Mouse (Mus musculus): ENCODE data around the gene Actl7b. TPM values are rescaled to one million over a fixed set of nuclear protein-coding genes. Genes with fewer than 3 reads are reported as not detected.

Actl7b gene
- polyA plus RNA-seq, 1 experiment from 2014 or later: not detected

- DNase-seq (no peak), ATAC-seq (no peak)
- H3K4me1 ChIP-seq (ENCODE audit: insufficient read depth): peaks cover 3% of the 10 kb centered on the region; the same call in 1 of the 2 replicates
- no peak overlapping the region for H3K9ac ChIP-seq (replicated peaks)
- no peaks in the 10 kb centered on the region for H3K36me3 ChIP-seq (replicated peaks; ENCODE audit: insufficient read depth, low read length)
- 26% methylated on average over 5 of the region's 5 CpGs for WGBS (ENCODE audit: insufficient replicate concordance)
- no peak overlapping the region for H3K27ac ChIP-seq (ENCODE audit: low read depth)
- no peak overlapping the region for H3K4me2 ChIP-seq (ENCODE audit: low read depth, low read length)
- no peak overlapping the region for H3K4me3 ChIP-seq (ENCODE audit: low read depth, low read length)
- H3K27me3 ChIP-seq (ENCODE audit: insufficient read depth, low read length): no peaks in the 10 kb centered on the region
- TF ChIP-seq EP300 (IDR thresholded peaks at IDR 0.05; ENCODE audit: low read depth) (no peak), CTCF (IDR thresholded peaks at IDR 0.05; ENCODE audit: low read depth) (no peak)
- no peaks in the 10 kb centered on the region for H3K9me3 ChIP-seq (ENCODE audit: low read length)
These were observed 42.6 kb downstream of the Actl7b start for GRCm38 (mm10) chr4:56698671-56699070.

- DNase-seq: no peak
- ATAC-seq: no peak
- 71% methylated on average over 7 of the region's 7 CpGs for WGBS (ENCODE audit: insufficient replicate concordance)
- Histone ChIP-seq H3K27ac (ENCODE audit: low read depth) (no peak overlapping the region), H3K4me2 (ENCODE audit: low read depth, low read length) (no peak overlapping the region), H3K36me3 (replicated peaks; ENCODE audit: insufficient read depth, low read length) (no peaks in the 10 kb centered on the region), H3K9me3 (ENCODE audit: low read length) (no peaks in the 10 kb centered on the region), H3K27me3 (ENCODE audit: insufficient read depth, low read length) (no peaks in the 10 kb centered on the region), H3K9ac (replicated peaks) (no peak overlapping the region), H3K4me1 (ENCODE audit: insufficient read depth) (no peaks in the 10 kb centered on the region), H3K4me3 (ENCODE audit: low read depth, low read length) (no peak overlapping the region)
- TF ChIP-seq CTCF (IDR thresholded peaks at IDR 0.05; ENCODE audit: low read depth) (no peak), EP300 (IDR thresholded peaks at IDR 0.05; ENCODE audit: low read depth) (no peak)
These were observed 44.8 kb downstream of the Actl7b start for GRCm38 (mm10) chr4:56696401-56696800.

Other genes starting within 250 kb of the Actl7b start
- not detected in 2 replicates for gene Gm26657, start 1.4 kb downstream of the Actl7b start, polyA plus RNA-seq (2015; fragmentation: Nextera tagmentation; extraction: Ambion mirVana)
- gene Actl7a, start 2.0 kb upstream of the Actl7b start, polyA plus RNA-seq (2015; fragmentation: Nextera tagmentation; extraction: Ambion mirVana): not detected in 2 replicates
- 7.3 and 8.1 TPM in 2 replicates for gene Elp1, start 60.9 kb upstream of the Actl7b start, polyA plus RNA-seq (2015; fragmentation: Nextera tagmentation; extraction: Ambion mirVana)
- 1.6 and 2.2 TPM in 2 replicates for gene Fam206a, start 60.9 kb upstream of the Actl7b start, polyA plus RNA-seq (2015; fragmentation: Nextera tagmentation; extraction: Ambion mirVana)
- gene Ctnnal1, start 123.7 kb upstream of the Actl7b start, polyA plus RNA-seq (2015; fragmentation: Nextera tagmentation; extraction: Ambion mirVana): 4.3 and 5.1 TPM in 2 replicates
- gene Tmem245, start 206.0 kb upstream of the Actl7b start, polyA plus RNA-seq (2015; fragmentation: Nextera tagmentation; extraction: Ambion mirVana): 1.3 and 2.0 TPM in 2 replicates
- not detected in 2 replicates for gene Frrs1l, start 248.9 kb upstream of the Actl7b start, polyA plus RNA-seq (2015; fragmentation: Nextera tagmentation; extraction: Ambion mirVana)